Mouse (Mus musculus): ENCODE results near the gene Ssmem1.

DNA sequence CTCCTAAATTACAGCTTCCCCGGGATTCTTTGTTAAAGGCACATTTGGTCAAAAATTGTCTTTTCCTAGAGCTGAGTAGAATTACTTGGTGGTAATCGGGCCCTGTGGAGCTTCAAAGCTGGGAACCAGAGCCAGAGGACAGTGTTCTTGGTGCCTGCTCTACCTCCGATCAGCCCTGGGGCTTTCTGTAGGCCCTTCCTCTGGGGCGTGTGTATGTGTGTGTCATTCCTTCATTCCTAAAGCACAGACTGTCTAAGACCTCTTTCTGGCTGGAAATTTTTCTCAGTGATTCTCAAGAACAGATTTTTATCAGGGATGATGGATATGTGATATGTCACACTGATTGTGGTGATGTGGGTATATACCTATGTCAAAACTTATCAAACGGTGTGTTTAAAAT lies 29.2 kb downstream of the Ssmem1 start:
- no peak for TF ChIP-seq ZNF384 (IDR thresholded peaks at IDR 0.05; ENCODE audit: low read depth, low read length)
- no peak for TF ChIP-seq CHD2 (IDR thresholded peaks at IDR 0.05; ENCODE audit: low read depth, low read length)
- no peak for TF ChIP-seq HCFC1 (IDR thresholded peaks at IDR 0.05; ENCODE audit: borderline replicate concordance, insufficient read depth, low read length)

Measured in ES-E14 (cell line).